Mouse (Mus musculus): ENCODE results near the gene Olfr160.

DNA sequence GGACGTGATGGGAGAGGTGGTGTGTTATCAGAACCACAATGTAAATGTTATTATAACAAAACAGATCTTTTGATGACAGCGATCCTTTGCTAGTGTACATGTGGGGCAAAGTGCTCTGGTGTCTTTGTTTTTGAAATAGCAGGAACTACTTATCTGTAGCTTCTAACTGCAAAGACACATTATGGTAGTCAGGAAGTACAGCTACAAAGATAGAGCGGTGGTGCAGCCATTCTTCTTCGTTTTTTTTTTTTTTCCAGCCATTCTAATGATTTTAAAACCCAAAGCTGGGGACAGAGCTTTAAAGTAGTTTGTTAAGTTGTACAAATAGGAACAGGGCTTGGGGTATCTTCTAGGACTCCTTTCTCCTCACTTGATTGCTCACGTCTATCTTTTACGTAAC lies 56.6 kb downstream of the Olfr160 start:
- TF ChIP-seq EP300 (IDR thresholded peaks at IDR 0.05; ENCODE audit: low read depth) (no peak), CTCF (IDR thresholded peaks at IDR 0.05; ENCODE audit: low read depth) (no peak)
